Comparison of ENCODE assay signal across 14 mouse cellular contexts in the genomic region with DNA sequence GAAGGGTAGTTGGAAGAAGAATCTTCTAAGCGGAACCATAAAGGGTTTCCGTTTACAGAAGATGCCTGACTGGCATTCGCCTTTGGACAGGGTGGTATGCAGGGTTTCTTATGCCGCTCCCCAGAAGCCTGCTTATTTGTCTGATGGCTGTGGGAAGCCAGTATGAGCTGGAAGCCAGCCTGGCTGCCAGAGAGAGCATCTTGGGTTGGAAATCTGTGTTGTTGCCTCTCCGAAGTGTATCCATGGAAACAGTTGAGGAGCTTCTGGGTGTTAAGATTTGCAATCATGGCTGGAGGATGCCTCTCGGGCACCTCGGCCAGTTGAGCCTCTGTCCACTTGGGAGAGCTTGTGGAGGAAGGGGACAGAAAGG.
DNase-seq lines count a peak whose midpoint lies in the region; ATAC-seq lines count a peak whose summit lies in the region.
"Had no signal": no experiment of that assay in that cellular context is flagged by ENCODE, and none has a peak within 500 bp of the region (broad histone marks: within the 10 kb centered on the region; RNA-seq: fewer than 3 reads in every experiment).

No protein-coding gene starts in this region.

- no peaks in the 10 kb centered on the region for H3K36me3 ChIP-seq in liver, embryonic 12.5 days
- no peaks in the 10 kb centered on the region for H3K36me3 ChIP-seq in intestine, embryonic 16.5 days (ENCODE audit: control insufficient read depth, insufficient read depth, low read length)

- H3K9ac ChIP-seq in liver, embryonic 12.5 days: no peak overlapping the region
- no peak overlapping the region for H3K9ac ChIP-seq in intestine, embryonic 16.5 days (ENCODE audit: low read depth, low read length)
- H3K9ac ChIP-seq: heart, embryonic 12.5 days; liver, postnatal 0 days had no signal

- no peaks in the 10 kb centered on the region for H3K9me3 ChIP-seq in liver, embryonic 12.5 days (replicated peaks)
- H3K9me3 ChIP-seq in intestine, embryonic 16.5 days (ENCODE audit: control insufficient read depth, low read length): no peaks in the 10 kb centered on the region
- H3K9me3 ChIP-seq: heart, embryonic 12.5 days had no signal

- no peaks in the 10 kb centered on the region for H3K27me3 ChIP-seq in liver, embryonic 12.5 days (replicated peaks)
- no peaks in the 10 kb centered on the region for H3K27me3 ChIP-seq in intestine, embryonic 16.5 days (replicated peaks; ENCODE audit: control insufficient read depth, insufficient read depth, low read length)
- H3K27me3 ChIP-seq: heart, embryonic 12.5 days; Patski had no signal

- peak; percentile 61 to 68 for DNase-seq in cerebellum, postnatal 14 days
- DNase-seq in cerebellum, adult 9-10 months: no peak
- DNase-seq in right cerebral cortex, adult 18-20 months: peak; percentile 38
- no peak for DNase-seq in right cerebral cortex, postnatal 14 days
- peak; percentile 58 for DNase-seq in left cerebral cortex, postnatal 4 days
- no peak for DNase-seq in adrenal gland, adult 2 months
- DNase-seq: kidney, adult 9 months; liver, postnatal 0 days; spleen, adult 18-20 months had no signal

- intact Hi-C loops in left cerebral cortex, postnatal 4 days (cut with DNase I): loop anchor here (10.0 kb wide), 1 partner anchor 185 kb away; no protein-coding TSS in a partner anchor

- H3K4me2 ChIP-seq in liver, embryonic 12.5 days: no peak overlapping the region
- no peak overlapping the region for H3K4me2 ChIP-seq in intestine, embryonic 16.5 days (ENCODE audit: low read depth, low read length)
- H3K4me2 ChIP-seq: heart, embryonic 12.5 days had no signal

- ATAC-seq in liver, embryonic 12.5 days: no peak
- no peak for ATAC-seq in intestine, embryonic 16.5 days
- ATAC-seq: liver, postnatal 0 days; Patski had no signal

- H3K4me3 ChIP-seq in liver, embryonic 12.5 days: no peak overlapping the region
- H3K4me3 ChIP-seq in intestine, embryonic 16.5 days (ENCODE audit: low read length): no peak overlapping the region
- H3K4me3 ChIP-seq: erythroblast, embryonic 14.5 days; heart, embryonic 12.5 days had no signal

- H3K27ac ChIP-seq in liver, embryonic 12.5 days: no peak overlapping the region
- no peak overlapping the region for H3K27ac ChIP-seq in intestine, embryonic 16.5 days (ENCODE audit: low read length)

- no peaks in the 10 kb centered on the region for H3K4me1 ChIP-seq in liver, embryonic 12.5 days
- peaks cover 8% of the 10 kb centered on the region; the same call in 1 of the 2 replicates for H3K4me1 ChIP-seq in intestine, embryonic 16.5 days (ENCODE audit: control insufficient read depth, insufficient read depth, low read length)
- H3K4me1 ChIP-seq: heart, embryonic 12.5 days had no signal

- 84% methylated on average over 7 of the region's 7 CpGs for WGBS in liver, embryonic 12.5 days (ENCODE audit: insufficient replicate concordance)
- 63% methylated on average over 7 of the region's 7 CpGs for WGBS in intestine, embryonic 16.5 days

Comparison
In these comparisons a context has a peak if more than half of its experiments do, and no peak if none do; other contexts are left out.
1. DNase-seq: peak in cerebellum, postnatal 14 days (2 of 2), right cerebral cortex, adult 18-20 months (single experiment) and left cerebral cortex, postnatal 4 days (single experiment); none in cerebellum, adult 9-10 months (single experiment), right cerebral cortex, postnatal 14 days (single experiment) and adrenal gland, adult 2 months (single experiment).